Mouse (Mus musculus): Measurements from ENCODE around the gene Prss43.

DNA sequence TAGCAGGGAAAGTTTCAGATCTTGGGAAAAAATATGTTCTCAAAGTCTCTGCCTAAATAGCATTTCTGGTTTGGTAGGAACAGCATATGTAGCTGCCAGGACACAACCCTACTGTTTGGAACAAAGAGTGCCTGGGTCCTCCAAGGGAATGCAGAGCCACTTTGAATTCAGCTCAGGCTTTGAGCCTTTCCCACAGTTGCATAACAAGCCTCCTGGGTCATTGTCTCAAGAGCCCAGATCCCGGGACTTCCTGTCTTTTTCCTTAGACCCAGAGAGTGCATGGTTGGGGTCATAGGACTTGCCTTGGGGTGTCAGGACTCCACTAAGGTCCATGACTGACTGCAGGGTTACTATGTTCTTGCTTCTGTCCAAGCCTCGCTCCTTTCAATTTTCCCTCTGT lies 9.6 kb downstream of the Prss43 start:
- no peak for TF ChIP-seq EP300 (IDR thresholded peaks at IDR 0.05; ENCODE audit: low read depth in 1 of 2, low read length in 2 of 2)
- TF ChIP-seq CTCF (IDR thresholded peaks at IDR 0.05 in 2 of 3, conservative IDR thresholded peaks at IDR 0.05 in 1 of 3; ENCODE audit: control insufficient read depth in 1 of 3, insufficient read depth in 1 of 3, low read depth in 2 of 3, low read length in 3 of 3, poor library complexity in 1 of 3, severe bottlenecking in 1 of 3): no peak
- no peak for TF ChIP-seq SIN3A (IDR thresholded peaks at IDR 0.05; ENCODE audit: low read length)
- TF ChIP-seq GATA1 (IDR thresholded peaks at IDR 0.05; ENCODE audit: low read depth, low read length): no peak
